Mouse (Mus musculus) cerebellum, adult (tissue): Measurements from ENCODE around the gene Gm21293.
"Not testable (repeated sequence)": the region's sequence is repeated elsewhere in the genome, so short reads cannot be mapped to it uniquely, and the experiment has no call there.

Experiments
- ATAC-seq: cut with Nextera tagmentation; 2 replicates; pipeline ENCODE4 v1.9.2; 2017; ENCODE audit warnings: mild to moderate bottlenecking, moderate library complexity, mixed read lengths; ENCODE audit not compliant: insufficient number of reproducible peaks, low FRiP score, low TSS enrichment

The Gm21293 gene

GRCm38 (mm10) chr10:104142687-104143086 lies at the start of gene Gm21293:
Gene Gm21293, plus strand, starts transcription at chr10:104142987.
- ATAC-seq = not testable (repeated sequence)

GRCm38 (mm10) chr10:104110044-104110443 lies 32.7 kb upstream of the Gm21293 start:
- ATAC-seq = peak; percentile 52; the same call in 1 of the 2 replicates

GRCm38 (mm10) chr10:104118312-104118711 lies 24.5 kb upstream of the Gm21293 start:
- ATAC-seq = no peak

- ATAC-seq = not testable (repeated sequence)
Measured at GRCm38 (mm10) chr10:104151197-104151596, 8.4 kb downstream of the Gm21293 start, which contains the start of gene Gm6763. Gene Gm6763, plus strand, starts transcription at chr10:104151497.

- not testable (repeated sequence) for ATAC-seq
Measured at GRCm38 (mm10) chr10:104159706-104160105, 16.9 kb downstream of the Gm21293 start, which contains the start of gene Gm8764. Gene Gm8764, plus strand, starts transcription at chr10:104160006.

- ATAC-seq = not testable (repeated sequence)
Measured at GRCm38 (mm10) chr10:104168215-104168614, 25.4 kb downstream of the Gm21293 start, which contains the start of gene Gm21304. Gene Gm21304, plus strand, starts transcription at chr10:104168515.

GRCm38 (mm10) chr10:104176724-104177123 lies 33.9 kb downstream of the Gm21293 start, which contains the start of gene Gm21312:
Gene Gm21312, plus strand, starts transcription at chr10:104177024.
- not testable (repeated sequence) for ATAC-seq

GRCm38 (mm10) chr10:104185233-104185632 lies 42.4 kb downstream of the Gm21293 start, which contains the start of gene Gm20765:
Gene Gm20765, plus strand, starts transcription at chr10:104185533.
- not testable (repeated sequence) for ATAC-seq

- not testable (repeated sequence) for ATAC-seq
Measured at GRCm38 (mm10) chr10:104193742-104194141, 51.0 kb downstream of the Gm21293 start, which contains the start of gene Gm4340. Gene Gm4340, plus strand, starts transcription at chr10:104194042.
